Mouse (Mus musculus) midbrain, embryonic 16.5 days (tissue): Measurements from ENCODE around the gene Ahdc1. TPM values are rescaled to one million over a fixed set of nuclear protein-coding genes. Genes with fewer than 3 reads are reported as not detected.
A peak's percentile ranks its signal among the peaks of the same experiment; 100 is the strongest.
"Not testable (repeated sequence)": the region's sequence is repeated elsewhere in the genome, so short reads cannot be mapped to it uniquely, and the experiment has no call there.

ENCODE experiments used
- ATAC-seq: fragments of 200-750 bp; cut with Nextera tagmentation; 2 replicates; pipeline ENCODE4 v1.8.0; 2017; ENCODE audit warnings: moderate TSS enrichment
- H3K27ac ChIP-seq: fragments of 300-500 bp; sonication (generic); 2 replicates; pipeline ENCODE4 v1.5.1; 2014; ENCODE audit warnings: mild to moderate bottlenecking, low read length, mixed read lengths
- H3K27me3 ChIP-seq: fragments of 300-500 bp; sonication (generic); 2 replicates; pipeline ENCODE4 v1.6.1; 2014; ENCODE audit warnings: low read depth, low read length, mixed read lengths; ENCODE audit not compliant: control insufficient read depth, insufficient read depth
- H3K36me3 ChIP-seq: fragments of 300-500 bp; sonication (generic); 2 replicates; pipeline ENCODE4 v1.6.1; 2014; ENCODE audit warnings: mild to moderate bottlenecking, low read length, moderate library complexity, mixed read lengths; ENCODE audit not compliant: control insufficient read depth, insufficient read depth
- H3K4me1 ChIP-seq: fragments of 300-500 bp; sonication (generic); 2 replicates; pipeline ENCODE4 v1.6.1; 2014; ENCODE audit warnings: mild to moderate bottlenecking, low read length, mixed read lengths; ENCODE audit not compliant: control insufficient read depth, insufficient read depth
- H3K4me2 ChIP-seq: fragments of 300-500 bp; sonication (generic); 2 replicates; pipeline ENCODE4 v1.6.1; 2014; ENCODE audit warnings: mild to moderate bottlenecking, low read length, mixed read lengths
- H3K4me3 ChIP-seq: fragments of 300-500 bp; sonication (generic); 2 replicates; pipeline ENCODE4 v1.5.1; 2014; ENCODE audit warnings: low read depth, mild to moderate bottlenecking, low read length, moderate library complexity, mixed read lengths
- H3K9ac ChIP-seq: fragments of 300-500 bp; sonication (generic); 2 replicates; pipeline ENCODE4 v1.6.1; 2014; ENCODE audit warnings: low read depth, low read length, mixed read lengths
- H3K9me3 ChIP-seq: fragments of 300-500 bp; sonication (generic); replicated peaks from 2 replicates; pipeline ENCODE4 v1.6.1; 2014; ENCODE audit warnings: mild to moderate bottlenecking, low read length, mixed read lengths; ENCODE audit not compliant: control insufficient read depth, poor library complexity, severe bottlenecking
- WGBS: fragments of 180-500 bp; shearing (Covaris S2); extraction: QIAGEN DNeasy Blood & Tissue Kit; methylation state at CpG from one replicate; pipeline ENCODE4 v1.1.7; 2014; 5-methylcytosine and 5-hydroxymethylcytosine counted together
- polyA plus RNA-seq: library from polyadenylated mRNA; unstranded; fragments of >200 nt; fragmentation: Nextera tagmentation; extraction: Ambion mirVana; gene quantifications from 2 replicates; pipeline ENCODE4 v1.2.1, GENCODE M21; 2015

Gene Ahdc1
- polyA plus RNA-seq, 1 experiment from 2014 or later: 11.2 TPM

- H3K9ac ChIP-seq: peak overlapping the region; percentile 45
- peaks cover 44% of the 10 kb centered on the region for H3K4me1 ChIP-seq
- no peak overlapping the region for H3K4me3 ChIP-seq
- ATAC-seq: peak; percentile 81
- 21% methylated on average over 16 of the region's 16 CpGs for WGBS
- no peaks in the 10 kb centered on the region for H3K27me3 ChIP-seq
- peak overlapping the region; percentile 84 for H3K27ac ChIP-seq
- peak overlapping the region; percentile 34 for H3K4me2 ChIP-seq
- H3K36me3 ChIP-seq: no peaks in the 10 kb centered on the region
- no peaks in the 10 kb centered on the region for H3K9me3 ChIP-seq
Observed at GRCm38 (mm10) chr4:133094936-133095733, 84.1 kb downstream of the Ahdc1 start.

GRCm38 (mm10) chr4:133095734-133096065 lies 84.6 kb downstream of the Ahdc1 start:
- not testable (repeated sequence) for H3K9me3 ChIP-seq, H3K4me3 ChIP-seq, H3K27me3 ChIP-seq, ATAC-seq, H3K36me3 ChIP-seq
- WGBS: 5% methylated on average over 3 of the region's 3 CpGs
- Histone ChIP-seq H3K4me1 (peaks cover 38% of the 10 kb centered on the region), H3K9ac (0 out of 2 replicates have a peak overlapping the region, but pooled peaks have one; percentile 45), H3K27ac (peak overlapping the region; percentile 84), H3K4me2 (peak overlapping the region; percentile 34; the same call in 1 of the 2 replicates)

GRCm38 (mm10) chr4:133096671-133097070 lies 85.6 kb downstream of the Ahdc1 start:
- not testable (repeated sequence) for H3K27me3 ChIP-seq, ATAC-seq, H3K9me3 ChIP-seq, H3K27ac ChIP-seq, H3K36me3 ChIP-seq, H3K9ac ChIP-seq
- peaks cover 31% of the 10 kb centered on the region for H3K4me1 ChIP-seq
- H3K4me3 ChIP-seq: peak overlapping the region; percentile 20; the same call in 1 of the 2 replicates
- peak overlapping the region; percentile 29; the same call in 1 of the 2 replicates for H3K4me2 ChIP-seq
- 2% methylated on average over 11 of the region's 26 CpGs for WGBS

- peak overlapping the region; percentile 34 for H3K4me2 ChIP-seq
- no peak overlapping the region for H3K9ac ChIP-seq
- H3K4me1 ChIP-seq: peaks cover 5% of the 10 kb centered on the region; the same call in 1 of the 2 replicates
- no peaks in the 10 kb centered on the region for H3K36me3 ChIP-seq
- 79% methylated on average over 9 of the region's 9 CpGs for WGBS
- ATAC-seq: no peak
- H3K27me3 ChIP-seq: no peaks in the 10 kb centered on the region
- no peak overlapping the region for H3K27ac ChIP-seq
- no peaks in the 10 kb centered on the region for H3K9me3 ChIP-seq
- H3K4me3 ChIP-seq: no peak overlapping the region
Observed at GRCm38 (mm10) chr4:133101751-133102150, 90.7 kb downstream of the Ahdc1 start.

- Histone ChIP-seq H3K27ac (0 out of 2 replicates have a peak overlapping the region, but pooled peaks have one; percentile 37), H3K9me3 (no peaks in the 10 kb centered on the region), H3K4me3 (no peak overlapping the region), H3K36me3 (no peaks in the 10 kb centered on the region), H3K4me2 (peak overlapping the region; percentile 23; the same call in 1 of the 2 replicates), H3K27me3 (no peaks in the 10 kb centered on the region), H3K9ac (no peak overlapping the region), H3K4me1 (peaks cover 5% of the 10 kb centered on the region; the same call in 1 of the 2 replicates)
- WGBS: 35% methylated on average over 12 of the region's 16 CpGs
- ATAC-seq: no peak
Observed at GRCm38 (mm10) chr4:133103525-133104193, 92.6 kb downstream of the Ahdc1 start.

GRCm38 (mm10) chr4:133104194-133104569 lies 93.1 kb downstream of the Ahdc1 start:
- H3K27ac ChIP-seq: 0 out of 2 replicates have a peak overlapping the region, but pooled peaks have one; percentile 37
- H3K4me1 ChIP-seq: peaks cover 5% of the 10 kb centered on the region; the same call in 1 of the 2 replicates
- H3K4me2 ChIP-seq: peak overlapping the region; percentile 23; the same call in 1 of the 2 replicates
- no peak overlapping the region for H3K4me3 ChIP-seq
- no peaks in the 10 kb centered on the region for H3K9me3 ChIP-seq
- H3K9ac ChIP-seq: no peak overlapping the region
- H3K27me3 ChIP-seq: no peaks in the 10 kb centered on the region
- 33% methylated on average over 10 of the region's 10 CpGs for WGBS
- no peak for ATAC-seq
- no peaks in the 10 kb centered on the region for H3K36me3 ChIP-seq

GRCm38 (mm10) chr4:133106691-133107090 lies 95.6 kb downstream of the Ahdc1 start:
- WGBS: 97% methylated on average over 7 of the region's 7 CpGs

GRCm38 (mm10) chr4:133107788-133108281 lies 96.8 kb downstream of the Ahdc1 start:
- no peaks in the 10 kb centered on the region for H3K36me3 ChIP-seq
- peaks cover 3% of the 10 kb centered on the region; the same call in 1 of the 2 replicates for H3K4me1 ChIP-seq
- ATAC-seq: no peak
- no peaks in the 10 kb centered on the region for H3K9me3 ChIP-seq
- WGBS: 64% methylated on average over 13 of the region's 13 CpGs
- no peak overlapping the region for H3K27ac ChIP-seq
- H3K4me3 ChIP-seq: no peak overlapping the region
- H3K9ac ChIP-seq: 0 out of 2 replicates have a peak overlapping the region, but pooled peaks have one; percentile 25
- H3K4me2 ChIP-seq: no peak overlapping the region
- H3K27me3 ChIP-seq: no peaks in the 10 kb centered on the region

More at GRCm38 (mm10) chr4:133106691-133107090, 95.6 kb downstream of the Ahdc1 start:
- no peak for ATAC-seq
- H3K9ac ChIP-seq: no peak overlapping the region
- H3K27ac ChIP-seq: no peak overlapping the region
- H3K4me2 ChIP-seq: no peak overlapping the region
- H3K4me3 ChIP-seq: no peak overlapping the region
- no peaks in the 10 kb centered on the region for H3K36me3 ChIP-seq
- H3K4me1 ChIP-seq: peaks cover 4% of the 10 kb centered on the region; the same call in 1 of the 2 replicates
- H3K27me3 ChIP-seq: no peaks in the 10 kb centered on the region
- H3K9me3 ChIP-seq: no peaks in the 10 kb centered on the region
